Comparison of ENCODE assay signal across 28 mouse cellular contexts in the genomic region with DNA sequence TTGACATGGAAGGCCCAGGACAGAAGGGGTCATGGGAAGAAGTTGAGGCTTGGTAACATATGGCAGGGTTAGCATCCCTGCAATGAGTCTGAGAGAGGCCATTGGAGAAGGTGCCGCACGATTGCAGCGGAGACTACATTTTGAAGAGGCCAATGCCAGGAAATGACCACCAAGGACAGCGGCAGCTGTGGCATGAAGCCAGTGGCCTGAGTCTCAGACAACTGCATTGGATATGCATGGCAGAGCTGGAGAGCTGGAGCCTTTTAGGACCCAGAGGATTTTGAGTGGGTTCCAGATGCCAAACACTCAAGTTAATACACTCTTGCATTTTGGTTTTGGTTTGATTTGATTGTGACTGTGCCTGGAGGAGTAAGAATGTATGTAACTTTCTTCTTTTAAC.
A peak's percentile ranks its signal among the peaks of the same experiment; 100 is the strongest.
DNase-seq lines count a peak whose midpoint lies in the region; ATAC-seq and TF ChIP-seq lines count a peak whose summit lies in the region.
"Had no signal": no experiment of that assay in that cellular context is flagged by ENCODE, and none has a peak within 500 bp of the region (broad histone marks: within the 10 kb centered on the region; RNA-seq: fewer than 3 reads in every experiment).

No protein-coding gene starts in this region.

- H3K4me2 ChIP-seq in kidney, embryonic 15.5 days = no peak overlapping the region
- no peak overlapping the region for H3K4me2 ChIP-seq in myocyte (ENCODE audit: low read depth)
- H3K4me2 ChIP-seq: forebrain, embryonic 12.5 days; heart, embryonic 13.5 days; limb, embryonic 12.5 days; liver, embryonic 15.5 days; midbrain, embryonic 12.5 days; neural tube, embryonic 13.5 days had no signal

- no peak overlapping the region for H3K4me3 ChIP-seq in kidney, embryonic 15.5 days (replicated peaks)
- no peak overlapping the region for H3K4me3 ChIP-seq in myocyte
- H3K4me3 ChIP-seq: forebrain, embryonic 12.5 days; heart, adult 2 months; heart, embryonic 13.5 days; hindbrain, embryonic 10.5 days; layer of hippocampus, adult 2 months; left cerebral cortex, adult 2 months; limb, embryonic 12.5 days; liver, embryonic 15.5 days; megakaryocyte, embryonic 14.5 days; midbrain, embryonic 12.5 days; neural tube, embryonic 13.5 days had no signal

- H3K27ac ChIP-seq in kidney, embryonic 15.5 days = no peak overlapping the region
- H3K27ac ChIP-seq: forebrain, embryonic 12.5 days; heart, adult 2 months; heart, embryonic 13.5 days; hindbrain, embryonic 10.5 days; layer of hippocampus, adult 2 months; left cerebral cortex, adult 2 months; limb, embryonic 12.5 days; liver, embryonic 15.5 days; midbrain, embryonic 12.5 days; neural tube, embryonic 13.5 days had no signal

- no peak for ATAC-seq in kidney, embryonic 15.5 days (replicated peaks; ENCODE audit: low FRiP score)
- ATAC-seq in erythroblast, adult 5-6 weeks (replicated peaks; ENCODE audit: low FRiP score, poor library complexity, severe bottlenecking) = no peak
- ATAC-seq: CD4-positive, CD25-positive, alpha-beta regulatory T cell, adult 4 months; forebrain, postnatal 0 days; hindbrain, embryonic 16.5 days had no signal

- H3K9ac ChIP-seq in kidney, embryonic 15.5 days = no peak overlapping the region
- H3K9ac ChIP-seq: forebrain, embryonic 12.5 days; forebrain, postnatal 0 days; heart, embryonic 13.5 days; limb, embryonic 12.5 days; liver, embryonic 15.5 days; midbrain, embryonic 12.5 days; neural tube, embryonic 13.5 days had no signal

- H3ac ChIP-seq in myocyte (ENCODE audit: control insufficient read depth, insufficient read length) = no peak overlapping the region

- 67% methylated on average over 4 of the region's 4 CpGs for WGBS in kidney, embryonic 15.5 days

- H3K36me3 ChIP-seq in kidney, embryonic 15.5 days = no peaks in the 10 kb centered on the region
- no peaks in the 10 kb centered on the region for H3K36me3 ChIP-seq in myocyte (ENCODE audit: control insufficient read depth, insufficient read depth)
- H3K36me3 ChIP-seq: forebrain, embryonic 12.5 days; heart, embryonic 13.5 days; hindbrain, embryonic 10.5 days; limb, embryonic 12.5 days; liver, embryonic 15.5 days; midbrain, embryonic 12.5 days; neural tube, embryonic 13.5 days had no signal

- DNase-seq in adrenal gland, postnatal 36 days = peak; percentile 7 to 10
- DNase-seq in adrenal gland, adult (ENCODE audit: inconsistent age in 2 of 2, low spot score in 1 of 2) = no peak
- peak; percentile 48 for DNase-seq in kidney, postnatal 10 days
- DNase-seq in lung, postnatal 4 days = peak; percentile 65 to 74
- DNase-seq in lung, adult 18-20 months = no peak
- DNase-seq: cerebellum, adult 2 months; cerebellum, postnatal 14 days; forebrain, postnatal 0 days; heart, adult 2 months; lung, postnatal 14 days; retina, postnatal 1 day; right cerebral cortex, postnatal 14 days; thymus, postnatal 14 days had no signal

- no peaks in the 10 kb centered on the region for H3K9me3 ChIP-seq in kidney, embryonic 15.5 days (replicated peaks)
- H3K9me3 ChIP-seq: forebrain, embryonic 12.5 days; heart, embryonic 13.5 days; hindbrain, embryonic 10.5 days; limb, embryonic 12.5 days; liver, embryonic 15.5 days; megakaryocyte, embryonic 14.5 days; midbrain, embryonic 12.5 days; neural tube, embryonic 13.5 days had no signal

- no peaks in the 10 kb centered on the region for H3K79me2 ChIP-seq in myocyte (ENCODE audit: control insufficient read depth, insufficient read depth)

- H3K4me1 ChIP-seq in kidney, embryonic 15.5 days = peaks cover 19% of the 10 kb centered on the region; the same call in 1 of the 2 replicates
- H3K4me1 ChIP-seq: forebrain, embryonic 12.5 days; liver, embryonic 15.5 days; megakaryocyte, embryonic 14.5 days; neural tube, embryonic 13.5 days had no signal

- H3K27me3 ChIP-seq in kidney, embryonic 15.5 days = peaks cover 18% of the 10 kb centered on the region
- H3K27me3 ChIP-seq in myocyte (ENCODE audit: control insufficient read depth, insufficient read depth, insufficient read length) = peaks cover 63% of the 10 kb centered on the region
- H3K27me3 ChIP-seq: forebrain, embryonic 12.5 days; liver, embryonic 15.5 days; neural tube, embryonic 13.5 days had no signal

- TF ChIP-seq POLR2A in myocyte (IDR thresholded peaks at IDR 0.05; ENCODE audit: insufficient read length, low read depth) = no peak

TF ChIP-seq in myocyte, 11 proteins besides CTCF, POLR2A, EP300 and RAD21:
- peak; percentile 57 for TF ChIP-seq REST (IDR thresholded peaks at IDR 0.05; ENCODE audit: insufficient read depth, insufficient read length)
- no peak for TF ChIP-seq USF1 (IDR thresholded peaks at IDR 0.05; ENCODE audit: low read depth)

Comparison
In these comparisons a context has a peak if more than half of its experiments do, and no peak if none do; other contexts are left out.
1. DNase-seq: peak in adrenal gland, postnatal 36 days (2 of 2), kidney, postnatal 10 days (single experiment) and lung, postnatal 4 days (2 of 2); none in adrenal gland, adult (0 of 2) and lung, adult 18-20 months (0 of 2).